Mouse (Mus musculus): ENCODE measurements at regions not wholly inside any gene's neighbourhood (a gene's known extent, or its start where the extent isn't known, plus 50 kb on each side); places are given as distances from the start of the nearest gene placed in this dataset.
"Not testable (repeated sequence)": the region's sequence is repeated elsewhere in the genome, so short reads cannot be mapped to it uniquely, and the experiment has no call there.

GRCm38 (mm10) chr10:6262029-6262428 lies 339.8 kb upstream of the Rgs17 start:
- no peak for DNase-seq (ENCODE audit: extremely low read depth, insufficient read length, low spot score)

GRCm38 (mm10) chr10:6265662-6266061 lies 343.5 kb upstream of the Rgs17 start:
- no peak for DNase-seq (ENCODE audit: extremely low read depth, insufficient read length, low spot score)

- DNase-seq (ENCODE audit: extremely low read depth, insufficient read length, low spot score), result no peak
These were observed 369.2 kb upstream of the Rgs17 start for GRCm38 (mm10) chr10:6291388-6291787.

- DNase-seq (ENCODE audit: extremely low read depth, insufficient read length, low spot score), result no peak
These were observed 374.4 kb upstream of the Rgs17 start for GRCm38 (mm10) chr10:6296621-6297020.

GRCm38 (mm10) chr10:6297796-6298195 lies 375.6 kb upstream of the Rgs17 start:
- no peak for DNase-seq (ENCODE audit: extremely low read depth, insufficient read length, low spot score)

- DNase-seq (ENCODE audit: extremely low read depth, insufficient read length, low spot score), result no peak
These were observed 376.5 kb upstream of the Rgs17 start for GRCm38 (mm10) chr10:6298682-6299081.

- DNase-seq (ENCODE audit: extremely low read depth, insufficient read length, low spot score), result peak; percentile 2
These were observed 379.3 kb upstream of the Rgs17 start for GRCm38 (mm10) chr10:6301514-6301913.

GRCm38 (mm10) chr10:6309351-6309750 lies 387.2 kb upstream of the Rgs17 start:
- no peak for DNase-seq (ENCODE audit: extremely low read depth, insufficient read length, low spot score)

- no peak for DNase-seq (ENCODE audit: extremely low read depth, insufficient read length, low spot score)
These were observed 416.7 kb upstream of the Oprm1 start for GRCm38 (mm10) chr10:6341572-6341971.

- not testable (repeated sequence) for DNase-seq (ENCODE audit: extremely low read depth, insufficient read length, low spot score)
These were observed 409.1 kb upstream of the Oprm1 start for GRCm38 (mm10) chr10:6349216-6349615.

- no peak for DNase-seq (ENCODE audit: extremely low read depth, insufficient read length, low spot score)
These were observed 392.1 kb upstream of the Oprm1 start for GRCm38 (mm10) chr10:6366182-6366581.

GRCm38 (mm10) chr10:6371666-6372065 lies 386.6 kb upstream of the Oprm1 start:
- DNase-seq (ENCODE audit: extremely low read depth, insufficient read length, low spot score), result no peak

- DNase-seq (ENCODE audit: extremely low read depth, insufficient read length, low spot score), result not testable (repeated sequence)
These were observed 340.8 kb upstream of the Oprm1 start for GRCm38 (mm10) chr10:6417336-6418105.

- DNase-seq (ENCODE audit: extremely low read depth, insufficient read length, low spot score), result not testable (repeated sequence)
These were observed 340.1 kb upstream of the Oprm1 start for GRCm38 (mm10) chr10:6418234-6418633.

- DNase-seq (ENCODE audit: extremely low read depth, insufficient read length, low spot score), result no peak
These were observed 292.5 kb upstream of the Oprm1 start for GRCm38 (mm10) chr10:6465824-6466223.

- no peak for DNase-seq (ENCODE audit: extremely low read depth, insufficient read length, low spot score)
These were observed 278.0 kb upstream of the Oprm1 start for GRCm38 (mm10) chr10:6480350-6480749.

- DNase-seq (ENCODE audit: extremely low read depth, insufficient read length, low spot score), result no peak
These were observed 269.7 kb upstream of the Oprm1 start for GRCm38 (mm10) chr10:6488605-6489004.

GRCm38 (mm10) chr10:6492694-6493093 lies 265.6 kb upstream of the Oprm1 start:
- no peak for DNase-seq (ENCODE audit: extremely low read depth, insufficient read length, low spot score)

- DNase-seq (ENCODE audit: extremely low read depth, insufficient read length, low spot score), result no peak
These were observed 263.2 kb upstream of the Oprm1 start for GRCm38 (mm10) chr10:6495081-6495480.

- no peak for DNase-seq (ENCODE audit: extremely low read depth, insufficient read length, low spot score)
These were observed 244.0 kb upstream of the Oprm1 start for GRCm38 (mm10) chr10:6514269-6514668.

GRCm38 (mm10) chr10:6562516-6562915 lies 195.8 kb upstream of the Oprm1 start:
- no peak for DNase-seq (ENCODE audit: extremely low read depth, insufficient read length, low spot score)

- no peak for DNase-seq (ENCODE audit: extremely low read depth, insufficient read length, low spot score)
These were observed 179.7 kb upstream of the Oprm1 start for GRCm38 (mm10) chr10:6578616-6579015.

- not testable (repeated sequence) for DNase-seq (ENCODE audit: extremely low read depth, insufficient read length, low spot score)
These were observed 172.5 kb upstream of the Oprm1 start for GRCm38 (mm10) chr10:6585821-6586220.
